Mouse (Mus musculus) thymus, postnatal 36 days (tissue): Measurements from ENCODE around the gene Ddx17.

Source experiments
- DNase-seq, 2 experiments: peaks; one replicate each; pipeline ENCODE4 v3.0.0; 2022; ENCODE audit warnings: mixed read lengths in 2 of 2

Ddx17 gene

GRCm38 (mm10) chr15:79517710-79518109, 28.8 kb downstream of the Ddx17 start:
- DNase-seq: no peak

DNA sequence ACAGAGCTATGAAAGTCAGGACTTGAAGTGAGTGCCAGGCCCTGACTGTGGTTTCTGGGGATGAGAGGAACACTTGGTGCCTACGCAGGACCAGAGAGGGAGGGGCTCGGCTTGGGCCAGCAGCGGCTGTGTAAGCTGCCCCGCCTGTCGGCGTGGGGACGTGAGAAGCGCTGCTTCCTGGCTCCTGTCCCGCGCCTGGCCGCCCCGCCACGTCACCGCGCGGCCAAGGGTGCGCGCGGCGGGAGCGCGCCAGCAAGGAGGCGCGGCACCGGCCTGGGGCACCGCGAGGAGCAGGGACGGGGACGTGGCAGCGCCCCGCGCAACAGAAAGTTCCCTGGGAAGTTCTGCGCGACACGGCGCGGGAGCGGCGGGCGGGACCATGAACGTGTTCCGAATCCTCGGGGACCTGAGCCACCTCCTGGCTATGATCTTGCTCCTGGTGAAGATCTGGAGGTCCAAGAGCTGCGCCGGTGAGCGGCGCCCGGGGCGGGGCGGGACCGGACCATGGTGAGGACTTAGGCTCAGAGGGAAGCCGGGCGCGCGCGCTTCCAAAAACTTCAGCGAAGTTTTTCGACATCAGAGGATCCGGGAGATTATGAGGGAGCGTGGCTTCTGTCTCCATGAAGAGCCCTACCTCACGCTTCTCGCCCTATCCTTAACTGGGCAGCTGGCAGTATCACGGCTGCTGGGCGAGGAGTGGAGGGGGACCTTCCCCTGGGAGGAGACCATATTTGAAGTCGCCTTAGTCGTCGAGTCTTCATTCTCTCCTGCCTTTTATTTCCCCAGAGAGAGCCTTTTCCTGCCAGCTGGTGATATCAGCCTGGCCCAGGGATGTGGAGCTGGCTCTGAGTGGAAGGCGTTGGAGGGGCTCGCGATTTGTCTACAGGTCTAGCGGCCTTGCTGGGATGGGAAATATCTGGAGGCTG, 30.1 kb downstream of the Ddx17 start, which contains the start of gene Kdelr3:
Gene Kdelr3, plus strand, starts transcription at position 241 of the 926 bp plus-strand sequence.
- peak in 1 of 2 experiments; percentile 36 for DNase-seq

GRCm38 (mm10) chr15:79513940-79514339, 32.6 kb downstream of the Ddx17 start:
- DNase-seq: peak in 1 of 2 experiments; percentile 35

DNA sequence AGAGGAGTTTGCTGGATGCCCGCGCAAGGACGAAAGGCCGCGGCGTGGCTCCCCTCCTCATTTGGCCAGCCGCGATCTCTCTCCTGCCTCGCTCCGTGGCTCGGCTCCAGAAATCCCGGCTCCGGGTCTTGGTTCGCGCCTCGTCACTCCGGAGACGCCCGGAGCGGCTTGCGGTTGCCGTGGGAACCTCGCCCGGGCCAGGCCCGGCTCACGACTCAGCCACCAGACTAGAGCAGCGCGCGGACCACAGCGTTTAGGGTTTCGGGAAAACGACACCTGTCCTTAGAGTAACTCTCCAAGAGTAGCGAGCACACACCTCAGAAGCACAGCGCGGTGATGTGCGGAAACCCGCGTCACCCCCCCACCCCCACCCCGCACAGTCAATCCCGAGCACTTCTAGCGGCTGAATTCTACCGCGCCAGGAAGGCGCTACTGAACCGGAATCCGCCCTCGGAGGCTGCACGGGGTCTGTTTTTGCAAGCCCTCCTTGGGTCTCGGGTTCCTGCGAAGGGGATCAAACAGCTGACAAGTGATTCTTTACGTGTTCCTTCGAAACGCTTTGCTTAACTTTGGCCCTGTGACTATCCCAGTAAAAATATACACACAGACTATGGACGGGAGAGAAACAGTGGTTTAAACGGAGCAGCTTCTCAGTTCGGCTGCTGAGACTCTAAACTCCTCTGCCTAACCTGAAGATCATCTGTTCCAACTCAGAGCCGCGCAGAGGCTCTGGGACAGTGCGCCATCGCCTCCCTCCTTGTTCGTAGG, 34.8 kb downstream of the Ddx17 start:
- peak; percentile 39 to 50 for DNase-seq

DNA sequence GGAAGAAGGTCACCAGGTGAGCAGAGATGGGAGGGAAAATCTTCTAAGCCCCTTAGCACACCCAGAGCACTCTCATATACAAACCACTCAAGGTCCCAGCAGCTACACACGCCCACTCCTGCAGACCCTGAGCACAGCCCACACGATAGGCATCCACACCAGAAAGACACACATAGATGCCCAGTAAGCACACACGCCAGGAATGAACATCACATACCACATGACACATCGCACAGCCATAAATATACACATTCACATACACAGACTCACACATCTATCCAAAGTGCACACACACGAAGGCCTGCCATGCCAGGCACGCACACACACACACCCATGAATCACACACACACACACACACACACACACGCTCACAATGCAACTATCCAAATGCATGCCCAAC, 36.1 kb downstream of the Ddx17 start:
- DNase-seq: no peak

DNA sequence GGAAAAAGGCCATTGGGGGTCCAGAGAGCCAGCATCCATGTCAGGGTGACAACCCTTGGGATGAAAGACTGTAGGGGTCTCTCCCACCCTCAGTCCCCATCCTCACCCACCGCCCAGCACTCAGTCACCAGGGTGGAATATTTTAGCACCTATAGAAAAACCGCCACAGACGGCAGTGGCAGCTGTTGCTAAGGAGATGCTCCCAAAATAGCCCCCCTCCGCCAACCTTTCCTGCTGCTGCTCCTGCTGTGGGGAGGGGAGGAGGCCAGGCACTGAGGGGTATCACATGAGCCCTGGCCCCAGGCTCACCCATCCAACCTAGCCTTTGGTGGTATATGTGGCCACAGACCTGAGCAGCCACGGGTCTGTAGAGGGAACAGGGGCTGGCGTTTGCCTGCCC, 36.5 kb downstream of the Ddx17 start:
- DNase-seq: no peak

GRCm38 (mm10) chr15:79507055-79507828, 39.3 kb downstream of the Ddx17 start:
- no peak for DNase-seq

DNA sequence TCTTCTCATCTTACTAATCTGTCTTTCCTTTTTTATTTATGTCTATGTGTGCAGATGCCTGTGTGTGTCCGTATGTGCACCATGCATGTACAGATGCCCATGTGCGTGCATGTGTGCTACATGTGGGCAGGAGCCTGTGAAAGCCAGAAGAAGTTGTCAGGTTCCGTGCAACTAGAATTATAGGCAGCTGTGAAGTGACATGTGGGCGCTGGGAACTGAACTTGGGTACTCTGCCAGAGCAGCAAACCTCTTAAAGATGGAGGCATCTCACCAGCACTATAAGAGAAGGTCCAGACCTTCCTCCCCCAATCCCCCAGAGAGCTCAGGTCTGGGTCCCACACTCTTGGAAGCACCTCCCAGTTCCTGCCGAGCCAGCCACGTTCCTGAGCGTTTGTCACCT, 40.1 kb downstream of the Ddx17 start:
- DNase-seq: no peak

DNA sequence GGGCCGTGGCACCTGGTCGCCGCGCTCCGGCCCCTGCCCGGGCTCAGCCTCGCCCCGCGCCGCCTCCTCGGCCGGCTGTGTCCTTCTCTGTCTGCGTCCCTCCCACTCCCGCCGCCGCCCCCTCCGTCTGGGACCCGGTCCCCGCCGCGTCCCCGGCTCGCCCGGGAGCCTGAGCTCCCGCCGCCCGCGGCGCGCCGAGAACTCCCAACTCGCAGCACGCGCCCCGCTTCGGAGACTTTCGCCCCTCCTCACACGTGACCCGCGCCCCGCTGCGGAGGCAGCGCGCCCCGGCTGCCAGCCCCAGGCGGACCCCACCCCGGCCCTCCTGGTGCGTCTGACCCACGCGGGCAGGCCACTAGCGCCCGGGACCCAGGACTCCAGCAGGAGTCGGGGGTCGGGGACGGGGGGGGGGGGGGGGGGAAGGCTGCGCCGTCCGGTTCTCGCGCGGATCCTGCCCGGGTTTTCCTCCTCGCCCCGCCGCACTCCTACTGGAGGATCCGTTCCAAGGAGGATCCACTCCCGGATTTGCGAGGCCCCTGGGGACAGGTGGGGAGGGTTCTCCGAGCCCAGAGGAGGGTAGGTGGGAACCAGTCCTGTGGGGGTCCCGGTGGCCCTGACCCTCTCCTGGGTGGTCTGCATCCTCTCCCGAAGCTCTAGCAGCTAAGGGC, 40.8 kb downstream of the Ddx17 start:
- DNase-seq: peak; percentile 54 to 62

- DNase-seq: no peak
Observed at GRCm38 (mm10) chr15:79504707-79505452, 41.7 kb downstream of the Ddx17 start, which contains the start of gene Kcnj4. Gene Kcnj4, minus strand, starts transcription at chr15:79505241.

DNA sequence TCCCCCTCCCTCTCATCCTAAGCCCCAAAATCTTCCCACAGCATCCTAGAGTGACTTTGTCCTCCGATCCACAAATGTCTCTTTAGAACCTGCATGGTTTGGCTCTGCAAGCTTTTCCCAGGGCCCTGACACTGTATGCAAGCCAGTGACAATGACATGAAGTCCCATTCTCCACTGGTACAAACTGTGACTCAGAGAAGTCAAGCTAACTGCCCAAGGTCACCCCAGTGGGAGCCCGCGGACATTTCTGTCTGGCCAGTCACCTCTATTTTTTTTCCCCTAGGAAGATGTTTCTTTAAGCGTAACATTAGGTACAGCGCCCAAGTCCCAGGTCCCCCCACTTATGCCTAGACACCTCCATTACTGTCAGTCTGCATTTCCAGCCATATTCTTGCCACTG, 43.1 kb downstream of the Ddx17 start:
- no peak for DNase-seq

GRCm38 (mm10) chr15:79502891-79503341, 43.6 kb downstream of the Ddx17 start:
- DNase-seq: no peak

- DNase-seq: no peak
Observed at GRCm38 (mm10) chr15:79500110-79500509, 46.4 kb downstream of the Ddx17 start.

GRCm38 (mm10) chr15:79493527-79493926, 53.0 kb downstream of the Ddx17 start:
- no peak for DNase-seq

DNA sequence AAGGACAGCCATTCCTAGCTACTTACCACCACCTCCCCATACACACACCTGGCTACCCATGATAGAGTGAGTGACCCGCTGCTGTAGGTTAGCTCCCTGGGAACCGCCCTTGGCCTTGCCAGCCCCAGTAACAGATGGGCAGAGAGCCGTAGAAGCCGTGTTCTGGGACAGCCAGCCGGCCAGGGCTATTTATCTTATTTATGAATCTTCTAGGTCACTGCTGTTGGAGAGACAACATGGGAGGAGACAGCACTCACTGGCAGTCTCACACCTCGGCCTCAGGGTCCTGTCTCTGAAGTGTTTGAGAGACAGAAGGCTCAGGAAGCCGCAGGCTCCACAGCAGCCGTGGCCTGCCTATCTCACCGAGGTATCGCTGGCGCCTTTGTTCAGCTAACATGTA, 57.1 kb downstream of the Ddx17 start:
- no peak for DNase-seq

DNA sequence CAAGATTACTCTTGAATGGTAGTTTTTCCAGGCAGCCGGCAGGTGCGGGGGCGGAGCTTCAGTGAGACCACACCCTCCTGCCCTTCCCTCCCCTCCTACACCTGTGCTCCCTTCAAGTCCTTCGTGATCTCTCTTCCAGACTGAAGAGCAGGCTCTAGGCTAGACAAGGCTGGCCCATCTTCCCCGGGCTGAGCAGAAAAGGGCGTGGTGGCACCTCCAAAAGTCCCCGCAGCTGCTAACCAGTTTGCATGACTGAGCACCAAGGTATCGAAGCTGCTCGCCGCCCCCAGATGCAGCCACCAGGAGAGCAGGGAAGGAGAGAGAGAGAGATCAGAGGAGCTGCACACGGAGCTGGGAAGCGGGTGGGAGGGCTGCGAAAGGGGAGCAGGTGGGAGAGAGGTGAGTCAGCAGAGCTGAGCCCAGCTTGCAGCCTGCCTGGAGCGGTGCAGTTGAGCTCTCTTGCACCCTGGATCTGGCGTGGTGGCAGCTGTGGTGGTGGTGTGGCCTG, 65.3 kb downstream of the Ddx17 start:
- no peak for DNase-seq
